Mouse (Mus musculus): ENCODE data around the gene Wdr86.

The Wdr86 gene

GRCm38 (mm10) chr5:24718076-24718475 is 12.5 kb downstream of the Wdr86 start:
- TF ChIP-seq GATA4 (IDR thresholded peaks at IDR 0.05; ENCODE audit: insufficient replicate concordance, low read length): no peak

GRCm38 (mm10) chr5:24713987-24714386 is 16.5 kb downstream of the Wdr86 start:
- TF ChIP-seq GATA4 (IDR thresholded peaks at IDR 0.05; ENCODE audit: insufficient replicate concordance, low read length): no peak

GRCm38 (mm10) chr5:24713199-24713598 is 17.3 kb downstream of the Wdr86 start:
- TF ChIP-seq GATA4 (IDR thresholded peaks at IDR 0.05; ENCODE audit: insufficient replicate concordance, low read length): no peak

GRCm38 (mm10) chr5:24711615-24712014 is 18.9 kb downstream of the Wdr86 start:
- TF ChIP-seq GATA4 (IDR thresholded peaks at IDR 0.05; ENCODE audit: insufficient replicate concordance, low read length): no peak

- no peak for TF ChIP-seq GATA4 (IDR thresholded peaks at IDR 0.05; ENCODE audit: insufficient replicate concordance, low read length)
Observed at GRCm38 (mm10) chr5:24709962-24710361, 20.6 kb downstream of the Wdr86 start.

GRCm38 (mm10) chr5:24704615-24705014 is 25.9 kb downstream of the Wdr86 start:
- no peak for TF ChIP-seq GATA4 (IDR thresholded peaks at IDR 0.05; ENCODE audit: insufficient replicate concordance, low read length)

- TF ChIP-seq GATA4 (IDR thresholded peaks at IDR 0.05; ENCODE audit: insufficient replicate concordance, low read length): no peak
Observed at GRCm38 (mm10) chr5:24701271-24701670, 29.3 kb downstream of the Wdr86 start.

GRCm38 (mm10) chr5:24696704-24697103 is 33.8 kb downstream of the Wdr86 start:
- TF ChIP-seq GATA4 (IDR thresholded peaks at IDR 0.05; ENCODE audit: insufficient replicate concordance, low read length): no peak

- no peak for TF ChIP-seq GATA4 (IDR thresholded peaks at IDR 0.05; ENCODE audit: insufficient replicate concordance, low read length)
Observed at GRCm38 (mm10) chr5:24687696-24688095, 42.8 kb downstream of the Wdr86 start.

GRCm38 (mm10) chr5:24686176-24686575 is 44.4 kb downstream of the Wdr86 start:
- no peak for TF ChIP-seq GATA4 (IDR thresholded peaks at IDR 0.05; ENCODE audit: insufficient replicate concordance, low read length)

GRCm38 (mm10) chr5:24685366-24686093 is 45.0 kb downstream of the Wdr86 start, which contains the start of gene Nub1:
Gene Nub1, plus strand, starts transcription at chr5:24685532.
- TF ChIP-seq GATA4 (IDR thresholded peaks at IDR 0.05; ENCODE audit: insufficient replicate concordance, low read length): peak; percentile 64; the same call in 1 of the 2 replicates

GRCm38 (mm10) chr5:24684578-24685365 is 45.8 kb downstream of the Wdr86 start:
- TF ChIP-seq GATA4 (IDR thresholded peaks at IDR 0.05; ENCODE audit: insufficient replicate concordance, low read length): no peak

GRCm38 (mm10) chr5:24681436-24681835 is 49.1 kb downstream of the Wdr86 start:
- TF ChIP-seq GATA4 (IDR thresholded peaks at IDR 0.05; ENCODE audit: insufficient replicate concordance, low read length): no peak

- TF ChIP-seq GATA4 (IDR thresholded peaks at IDR 0.05; ENCODE audit: insufficient replicate concordance, low read length): no peak
Observed at GRCm38 (mm10) chr5:24674238-24674637, 56.3 kb downstream of the Wdr86 start.

All from liver, adult (tissue).